Mouse (Mus musculus) thymus, adult 2 months (tissue): ENCODE measurements around the gene Pla2g12b.
"Not testable (repeated sequence)": the region's sequence is repeated elsewhere in the genome, so short reads cannot be mapped to it uniquely, and the experiment has no call there.

Source experiments
- CTCF ChIP-seq: fragments of 200-500 bp; IDR thresholded peaks from 2 replicates; pipeline ENCODE4 v1.5.1; 2012; ENCODE audit warnings: mild to moderate bottlenecking, control low read depth, low read length, moderate library complexity, borderline replicate concordance; ENCODE audit not compliant: control insufficient read depth, poor library complexity, insufficient read depth; ENCODE audit errors: extremely low read depth
- POLR2A ChIP-seq: fragments of 200-500 bp; IDR thresholded peaks from 2 replicates; pipeline ENCODE4 v1.6.1; 2012; ENCODE audit warnings: mild to moderate bottlenecking, low read length, control low read depth, moderate library complexity; ENCODE audit not compliant: control insufficient read depth, poor library complexity, insufficient read depth; ENCODE audit errors: extremely low read depth

DNA sequence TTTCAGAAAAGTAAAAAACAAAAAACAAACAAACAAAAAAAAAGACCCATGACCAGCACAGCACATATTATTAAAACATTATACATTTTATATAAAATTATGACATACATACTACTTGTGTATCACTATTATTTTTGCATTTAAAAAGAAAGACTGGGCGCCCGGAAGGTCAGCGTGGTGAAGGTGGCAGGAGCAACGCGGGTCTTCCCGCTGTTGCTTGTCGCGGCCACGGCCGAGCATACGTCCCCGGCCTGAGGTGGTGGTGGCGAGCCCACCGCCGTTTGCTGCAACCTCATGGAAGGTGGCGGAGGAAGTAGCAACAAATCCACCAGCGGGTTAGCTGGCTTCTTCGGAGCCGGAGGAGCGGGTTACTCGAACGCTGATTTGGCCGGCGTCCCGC lies 8.0 kb upstream of the Pla2g12b start, which contains the start of gene Gm10273:
- not testable (repeated sequence) for TF ChIP-seq CTCF, POLR2A
